ENCODE assay signal across 10 mouse cellular contexts in the genomic region with DNA sequence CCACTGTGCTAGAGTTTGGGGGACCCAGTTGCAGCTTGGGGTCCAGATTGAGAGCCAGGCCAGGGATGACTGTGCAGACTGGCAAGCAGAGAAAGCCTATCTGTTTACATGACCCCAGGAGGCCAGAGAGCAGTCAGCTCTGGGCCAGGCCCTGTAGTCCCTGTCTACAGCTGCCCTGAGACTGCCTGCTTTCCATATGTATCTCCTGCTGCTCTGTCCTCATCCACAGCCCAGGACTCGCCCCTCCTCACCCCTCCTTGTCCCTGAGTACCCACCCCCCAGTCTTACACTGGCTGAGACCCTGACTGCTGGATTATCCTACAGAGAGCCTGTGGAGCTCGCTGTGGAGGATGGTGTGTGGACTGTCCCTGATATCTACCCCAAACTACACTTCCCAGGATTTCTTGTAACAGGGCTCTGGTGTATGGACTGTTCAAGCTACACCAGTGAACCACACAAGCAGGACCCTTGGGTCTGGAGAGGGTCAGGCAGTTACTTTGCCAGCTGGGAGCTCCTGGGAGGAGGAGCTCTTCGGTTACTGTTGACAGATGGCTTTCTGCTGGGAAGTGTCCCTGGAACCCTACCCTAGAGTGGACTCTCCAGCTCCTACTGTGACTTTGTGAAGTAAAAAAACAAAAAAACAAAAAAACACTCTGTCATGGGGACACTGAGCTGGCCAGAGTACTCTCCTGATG. TPM values are rescaled to one million over a fixed set of nuclear protein-coding genes. Genes with fewer than 3 reads are reported as not detected.
DNase-seq lines count a peak whose midpoint lies in the region; ATAC-seq and TF ChIP-seq lines count a peak whose summit lies in the region.
"Had no signal": no experiment of that assay in that cellular context is flagged by ENCODE, and none has a peak within 500 bp of the region (broad histone marks: within the 10 kb centered on the region; RNA-seq: fewer than 3 reads in every experiment).

No protein-coding gene starts in this region.

- peak; percentile 73 for DNase-seq in left cerebral cortex, postnatal 4 days
- DNase-seq in left cerebral cortex, postnatal 14 days (ENCODE audit: low spot score in 2 of 2), result no peak
- no peak for DNase-seq in stomach, postnatal 0 days (ENCODE audit: low spot score)
- no peak for DNase-seq in ovary, postnatal 14 days (ENCODE audit: low spot score)
- no peak for DNase-seq in right cerebral cortex, adult 18-20 months
- DNase-seq in ovary, postnatal 36 days (ENCODE audit: low spot score), result no peak
- DNase-seq: kidney, adult 9 months had no signal

- 23% methylated on average over 3 of the region's 3 CpGs for WGBS in heart, embryonic 12.5 days
- WGBS in liver, embryonic 16.5 days (ENCODE audit: insufficient replicate concordance), result 40% methylated on average over 3 of the region's 3 CpGs
- WGBS in stomach, postnatal 0 days, result 26% methylated on average over 3 of the region's 3 CpGs

- no peak overlapping the region for H3K4me2 ChIP-seq in heart, embryonic 12.5 days
- H3K4me2 ChIP-seq in liver, embryonic 16.5 days (ENCODE audit: low read depth, low read length), result no peak overlapping the region
- H3K4me2 ChIP-seq in stomach, postnatal 0 days (replicated peaks; ENCODE audit: low read depth), result no peak overlapping the region

- intact Hi-C loops in left cerebral cortex, postnatal 4 days (cut with DNase I), result no loop called here
- intact Hi-C loops in left cerebral cortex, postnatal 14 days (cut with DNase I), result no loop called here

- H3K9me3 ChIP-seq in heart, embryonic 12.5 days (replicated peaks), result no peaks in the 10 kb centered on the region
- H3K9me3 ChIP-seq in liver, embryonic 16.5 days (replicated peaks; ENCODE audit: control insufficient read depth, low read length), result no peaks in the 10 kb centered on the region
- H3K9me3 ChIP-seq in stomach, postnatal 0 days (ENCODE audit: control insufficient read depth, low read length), result no peaks in the 10 kb centered on the region

- ATAC-seq in heart, embryonic 12.5 days (ENCODE audit: insufficient number of reproducible peaks, low FRiP score), result 0 out of 2 replicates have a peak, but pooled peaks have one; percentile 4
- ATAC-seq in liver, embryonic 16.5 days (ENCODE audit: low read depth), result peak; percentile 82
- ATAC-seq in stomach, postnatal 0 days (ENCODE audit: low FRiP score, low TSS enrichment), result 0 out of 2 replicates have a peak, but pooled peaks have one; percentile 18

- H3K9ac ChIP-seq in heart, embryonic 12.5 days, result no peak overlapping the region
- H3K9ac ChIP-seq in liver, embryonic 16.5 days (ENCODE audit: low read depth, low read length), result no peak overlapping the region
- H3K9ac ChIP-seq in stomach, postnatal 0 days (ENCODE audit: low read length), result no peak overlapping the region

- no peak for TF ChIP-seq CTCF in stomach, postnatal 0 days (IDR thresholded peaks at IDR 0.05; ENCODE audit: low read depth)

- no peaks in the 10 kb centered on the region for H3K27me3 ChIP-seq in heart, embryonic 12.5 days (replicated peaks)
- H3K27me3 ChIP-seq in liver, embryonic 16.5 days (ENCODE audit: control insufficient read depth, insufficient read depth, low read depth, low read length), result no peaks in the 10 kb centered on the region
- no peaks in the 10 kb centered on the region for H3K27me3 ChIP-seq in stomach, postnatal 0 days (ENCODE audit: control insufficient read depth, insufficient read depth, low read length)

- no peak overlapping the region for H3K27ac ChIP-seq in heart, embryonic 12.5 days (ENCODE audit: poor library complexity, severe bottlenecking)
- no peak overlapping the region for H3K27ac ChIP-seq in liver, embryonic 16.5 days (ENCODE audit: low read length)
- no peak overlapping the region for H3K27ac ChIP-seq in stomach, postnatal 0 days (replicated peaks)

- peaks cover 6% of the 10 kb centered on the region for H3K4me1 ChIP-seq in heart, embryonic 12.5 days (replicated peaks)
- H3K4me1 ChIP-seq in liver, embryonic 16.5 days (ENCODE audit: control insufficient read depth, low read depth, low read length), result no peaks in the 10 kb centered on the region; the same call in 1 of the 2 replicates
- no peaks in the 10 kb centered on the region; the same call in 1 of the 2 replicates for H3K4me1 ChIP-seq in stomach, postnatal 0 days (replicated peaks; ENCODE audit: control insufficient read depth, insufficient read depth)

- TF ChIP-seq EP300 in stomach, postnatal 0 days (optimal IDR thresholded peaks at IDR 0.05), result no peak

- no peaks in the 10 kb centered on the region for H3K36me3 ChIP-seq in heart, embryonic 12.5 days
- H3K36me3 ChIP-seq in liver, embryonic 16.5 days (ENCODE audit: control insufficient read depth, insufficient read depth), result no peaks in the 10 kb centered on the region
- no peaks in the 10 kb centered on the region for H3K36me3 ChIP-seq in stomach, postnatal 0 days (ENCODE audit: control insufficient read depth, insufficient read depth, low read length)

- no peak overlapping the region for H3K4me3 ChIP-seq in heart, embryonic 12.5 days
- H3K4me3 ChIP-seq in liver, embryonic 16.5 days (ENCODE audit: low read depth, low read length), result no peak overlapping the region
- no peak overlapping the region for H3K4me3 ChIP-seq in stomach, postnatal 0 days (ENCODE audit: low read depth, low read length)

RNA-seq across cellular contexts. Expression of a gene that starts 32.6 kb away (rescaled TPM):
- total RNA-seq in left cerebral cortex, postnatal 4 days (2021), result not detected
- total RNA-seq in left cerebral cortex, postnatal 14 days (2021), result not detected
- polyA plus RNA-seq in heart, embryonic 12.5 days (2016; fragmentation: Nextera tagmentation; extraction: Ambion mirVana), result 0.82 and 1.8 TPM in 2 replicates
- not detected in 2 replicates for polyA plus RNA-seq in liver, embryonic 16.5 days (2015; fragmentation: Nextera tagmentation; extraction: Ambion mirVana)
- polyA plus RNA-seq in stomach, postnatal 0 days (2015; fragmentation: Nextera tagmentation; extraction: Ambion mirVana), result 1.3 and 1.4 TPM in 2 replicates
- total RNA-seq: ES-E14 had no signal

RNA-seq across cellular contexts. Expression of a gene that starts 51.8 kb away (rescaled TPM):
- total RNA-seq in left cerebral cortex, postnatal 4 days (2021), result under 1 TPM; 0.28 to 0.76 TPM
- total RNA-seq in left cerebral cortex, postnatal 14 days (2021), result under 1 TPM; 0.21 to 0.35 TPM
- polyA plus RNA-seq in heart, embryonic 12.5 days (2016; fragmentation: Nextera tagmentation; extraction: Ambion mirVana), result 0.69 and 1.2 TPM in 2 replicates
- 0.13 and 0.14 TPM in 2 replicates for polyA plus RNA-seq in liver, embryonic 16.5 days (2015; fragmentation: Nextera tagmentation; extraction: Ambion mirVana)
- 0.06 and 0.21 TPM in 2 replicates for polyA plus RNA-seq in stomach, postnatal 0 days (2015; fragmentation: Nextera tagmentation; extraction: Ambion mirVana)
- total RNA-seq: ES-E14 had no signal

Comparison
In these comparisons a context has a peak if more than half of its experiments do, and no peak if none do; other contexts are left out.
1. ATAC-seq: peak in every context shown above with its lines; median percentile 82 in liver, embryonic 16.5 days; 18 in stomach, postnatal 0 days; 4 in heart, embryonic 12.5 days.